Mouse (Mus musculus): ENCODE results near the gene Mmp24. TPM values are rescaled to one million over a fixed set of nuclear protein-coding genes. Genes with fewer than 3 reads are reported as not detected.
"Not testable (repeated sequence)": the region's sequence is repeated elsewhere in the genome, so short reads cannot be mapped to it uniquely, and the experiment has no call there.

Gene Mmp24
- total RNA-seq, 4 experiments from 2014 or later, result 30.6 to 40.1 (median 35.6) TPM

DNA sequence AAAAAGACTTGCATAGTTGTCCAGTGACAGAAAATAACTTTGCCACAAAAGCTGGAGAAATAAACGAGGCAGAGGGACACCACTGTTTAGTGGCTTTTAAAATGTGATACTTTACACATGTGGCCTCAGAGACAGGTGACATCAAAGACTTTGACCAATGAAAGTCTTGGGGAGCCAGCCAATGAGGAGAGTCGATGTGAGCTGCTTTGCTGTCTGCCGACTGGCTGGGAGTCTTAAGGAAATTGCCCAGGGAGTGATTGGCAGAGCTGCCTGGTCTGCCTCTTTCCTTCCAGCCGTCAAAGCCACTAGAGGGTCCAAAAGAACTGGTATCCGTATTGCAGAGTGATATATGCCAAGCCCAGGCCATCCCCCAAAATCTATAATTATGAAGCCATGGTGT, 39.7 kb downstream of the Mmp24 start:
- DNase-seq (ENCODE audit: low spot score in 2 of 2), result no peak

DNA sequence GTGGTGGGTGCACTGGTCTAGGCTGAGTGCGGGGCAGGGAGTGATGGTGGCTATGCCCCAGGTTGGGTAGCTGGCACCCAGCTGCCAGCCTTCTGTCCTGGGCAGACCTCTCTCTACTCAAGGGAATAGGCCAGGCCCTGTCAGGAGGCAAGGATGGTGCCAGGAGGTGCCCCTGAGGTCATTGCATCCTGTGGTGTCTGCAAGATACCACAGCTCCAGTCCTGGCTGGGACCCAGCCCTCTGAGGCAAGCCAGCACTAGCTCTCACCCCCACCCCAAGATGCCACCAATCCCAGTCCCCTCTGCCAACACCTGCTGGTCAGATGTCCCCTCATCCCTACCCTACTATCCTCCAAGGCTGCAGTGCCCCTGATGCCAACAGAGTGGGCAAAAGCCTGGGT, 41.0 kb downstream of the Mmp24 start:
- DNase-seq (ENCODE audit: low spot score in 2 of 2), result no peak

- DNase-seq (ENCODE audit: low spot score in 2 of 2), result no peak
Measured at GRCm38 (mm10) chr2:155817301-155818245, 42.4 kb downstream of the Mmp24 start.

DNA sequence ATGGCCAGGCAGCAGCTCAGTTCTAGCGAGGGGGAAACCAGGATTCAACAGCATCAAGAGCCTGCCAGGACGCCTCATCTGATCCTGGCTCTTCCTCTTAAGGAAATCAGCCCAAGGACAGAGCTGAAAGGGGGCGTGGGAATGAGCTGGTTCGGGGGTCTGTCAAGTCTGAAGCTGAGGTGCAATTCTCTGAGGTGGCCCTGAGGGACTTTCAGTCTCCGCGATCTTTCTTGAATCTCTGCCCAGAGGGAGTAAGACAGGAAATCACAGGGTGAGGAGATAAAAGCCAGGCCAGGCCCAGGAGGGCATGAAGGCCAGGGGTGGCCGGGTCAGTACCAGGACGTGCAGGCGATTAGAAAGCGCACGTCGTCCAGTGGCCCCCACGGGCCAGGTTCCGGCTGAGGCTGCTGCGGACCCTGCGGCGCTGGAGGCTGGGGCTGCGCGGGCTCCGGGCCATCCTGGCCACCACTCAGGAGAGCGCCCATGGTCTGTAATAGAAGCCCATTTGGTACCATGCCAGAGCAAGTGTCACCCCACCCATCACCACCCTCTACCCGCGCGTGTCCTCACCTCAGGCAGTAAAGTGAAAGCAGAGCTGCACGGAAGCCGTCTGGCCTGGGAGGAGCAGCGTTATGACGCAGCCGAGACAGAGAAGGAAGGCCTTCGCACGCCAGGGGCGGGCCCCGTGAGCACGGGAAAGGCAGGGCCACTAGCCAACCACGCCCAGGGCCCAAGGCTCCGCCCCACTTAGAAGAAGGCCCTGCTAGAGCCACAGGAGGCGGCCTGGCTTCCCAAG, 43.7 kb downstream of the Mmp24 start:
- peak; percentile 93 to 95 for DNase-seq (ENCODE audit: low spot score in 2 of 2)

DNA sequence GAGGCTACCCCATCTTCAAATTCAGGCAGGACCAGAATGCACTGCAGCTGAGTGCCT, 44.1 kb downstream of the Mmp24 start, which contains the start of gene BC029722:
TSS of gene BC029722 (minus strand) at position 35 of the 57 bp plus-strand sequence.
- no peak for DNase-seq (ENCODE audit: low spot score in 2 of 2)

DNA sequence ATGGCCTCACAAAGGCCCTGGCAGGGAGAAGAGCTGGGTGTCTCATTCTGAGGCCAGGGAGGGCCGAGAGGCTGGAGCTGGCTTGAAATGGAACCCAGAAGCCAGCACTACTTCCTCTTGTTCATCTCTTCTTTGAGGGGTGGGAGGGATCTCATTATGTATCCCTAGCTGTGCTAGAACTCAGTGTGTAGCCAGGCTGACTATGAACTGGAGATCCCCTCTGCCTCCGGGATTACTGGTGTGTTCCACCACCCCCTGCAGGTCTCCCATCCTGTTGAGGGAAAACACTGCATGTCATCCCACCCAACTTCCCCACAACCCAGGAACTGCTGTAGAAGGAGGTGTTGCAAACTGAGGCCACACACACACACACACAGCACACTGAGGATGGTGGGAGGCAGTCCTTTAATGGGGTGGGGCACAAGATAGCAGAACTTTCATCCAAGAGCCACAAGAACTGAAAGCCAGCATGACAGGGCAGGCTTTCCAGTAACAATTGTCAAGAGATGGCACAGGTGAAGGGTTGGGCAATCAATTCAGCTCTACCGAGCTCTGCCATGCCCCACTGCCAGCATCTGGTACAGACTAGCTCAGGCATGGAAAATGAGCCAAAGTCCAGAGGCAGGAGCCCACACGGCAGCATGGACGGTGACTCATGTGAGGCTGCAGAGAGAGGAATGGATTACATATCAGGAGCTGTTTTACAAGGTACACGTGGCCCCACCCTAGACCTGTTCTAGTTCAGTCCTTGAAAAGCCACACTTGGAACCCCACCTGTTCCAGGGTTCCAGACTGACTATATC, 44.5 kb downstream of the Mmp24 start:
- no peak for DNase-seq (ENCODE audit: low spot score in 2 of 2)

DNA sequence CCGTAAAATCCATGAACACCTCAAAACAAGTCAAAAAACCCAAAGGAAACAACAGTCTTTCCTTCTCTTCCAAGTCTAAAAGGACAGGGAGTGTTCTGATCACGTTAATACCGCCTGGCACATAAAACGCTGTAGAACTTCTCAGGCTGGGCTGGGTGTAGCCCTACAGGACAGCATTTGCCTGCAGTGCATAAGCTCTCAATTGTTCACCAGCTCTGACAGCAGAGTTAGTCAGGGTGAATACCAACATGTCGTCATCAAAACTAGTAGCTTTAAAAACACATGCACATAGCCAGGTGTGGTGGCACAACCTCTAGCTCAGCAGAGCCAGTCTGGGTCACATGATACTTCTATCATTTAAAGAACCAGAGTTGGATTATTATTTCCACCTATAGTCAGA, 45.6 kb downstream of the Mmp24 start:
- no peak for DNase-seq (ENCODE audit: low spot score in 2 of 2)

DNA sequence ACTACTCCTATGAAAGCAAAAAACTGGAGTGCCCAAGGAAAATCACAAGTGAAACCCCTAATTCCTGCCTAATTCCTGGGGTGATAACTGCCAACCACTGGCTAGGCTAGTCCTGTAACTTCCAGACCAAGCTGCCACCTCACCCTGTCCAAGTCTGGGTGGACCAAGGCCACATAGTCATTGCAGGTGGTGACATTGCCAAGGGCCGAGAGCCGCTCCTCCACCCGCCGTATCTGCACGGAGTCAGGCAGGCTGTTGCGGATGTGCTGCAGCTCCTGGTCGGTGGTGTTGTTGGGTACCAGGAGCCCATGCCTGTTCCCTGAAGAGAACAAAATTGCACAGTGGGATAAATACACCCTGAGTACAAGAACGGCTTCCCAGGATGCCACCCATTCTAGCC, 48.6 kb downstream of the Mmp24 start:
- DNase-seq (ENCODE audit: low spot score in 2 of 2), result no peak

GRCm38 (mm10) chr2:155825904-155826629, 50.9 kb downstream of the Mmp24 start:
- DNase-seq (ENCODE audit: low spot score in 2 of 2), result no peak

GRCm38 (mm10) chr2:155826630-155827424, 51.7 kb downstream of the Mmp24 start, which contains the start of gene Eif6:
Eif6 (minus strand) TSS chr2:155826925.
- peak; percentile 75 to 76 for DNase-seq (ENCODE audit: low spot score in 2 of 2)

GRCm38 (mm10) chr2:155830841-155831240, 55.7 kb downstream of the Mmp24 start:
- DNase-seq (ENCODE audit: low spot score in 2 of 2), result no peak

DNA sequence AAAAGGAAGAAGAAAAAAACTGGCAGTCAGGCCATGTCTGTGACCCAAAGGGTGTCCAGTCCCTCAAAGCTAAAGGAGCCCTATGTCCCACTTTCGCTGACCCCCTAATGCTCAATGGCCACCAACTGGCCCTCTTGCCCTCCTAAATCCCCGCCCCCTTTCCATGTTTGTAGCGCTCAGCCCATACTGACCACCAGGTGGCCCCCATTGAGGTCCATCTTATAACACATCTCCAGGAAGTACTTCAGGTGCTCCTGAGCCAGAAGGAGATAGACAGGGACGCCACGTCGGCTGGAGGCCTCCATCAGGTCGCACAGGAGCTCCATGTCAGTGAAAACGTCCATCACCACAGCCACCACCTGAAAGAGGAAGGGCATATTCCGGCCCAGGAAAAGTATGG, 56.2 kb downstream of the Mmp24 start:
- DNase-seq (ENCODE audit: low spot score in 2 of 2), result no peak

- DNase-seq (ENCODE audit: low spot score in 2 of 2), result not testable (repeated sequence)
Measured at GRCm38 (mm10) chr2:155832087-155832486, 56.9 kb downstream of the Mmp24 start.

DNA sequence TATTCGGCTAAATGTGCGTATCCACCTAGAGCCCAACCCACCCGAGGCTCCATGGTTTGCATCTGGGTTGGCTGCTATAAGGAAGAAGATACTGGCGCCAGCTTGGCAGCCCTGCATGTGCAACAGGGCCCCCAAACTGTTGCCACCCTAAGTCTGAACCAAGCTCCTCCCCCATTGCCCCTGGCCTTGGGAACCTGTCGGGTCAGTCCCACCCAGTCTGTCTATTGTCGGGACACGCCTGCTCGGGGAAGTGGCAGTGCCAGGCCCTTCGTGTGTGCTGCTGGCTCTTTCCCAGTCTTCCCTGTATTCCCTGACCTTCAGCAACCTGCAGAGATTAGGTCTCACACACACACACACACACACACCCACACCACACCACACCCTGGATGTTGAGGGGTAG, 59.6 kb downstream of the Mmp24 start, which contains the start of gene Fam83c:
TSS of gene Fam83c (minus strand) at position 123 of the 400 bp plus-strand sequence.
- DNase-seq (ENCODE audit: low spot score in 2 of 2), result no peak

GRCm38 (mm10) chr2:155837961-155838360, 62.8 kb downstream of the Mmp24 start:
- no peak for DNase-seq (ENCODE audit: low spot score in 2 of 2)

DNA sequence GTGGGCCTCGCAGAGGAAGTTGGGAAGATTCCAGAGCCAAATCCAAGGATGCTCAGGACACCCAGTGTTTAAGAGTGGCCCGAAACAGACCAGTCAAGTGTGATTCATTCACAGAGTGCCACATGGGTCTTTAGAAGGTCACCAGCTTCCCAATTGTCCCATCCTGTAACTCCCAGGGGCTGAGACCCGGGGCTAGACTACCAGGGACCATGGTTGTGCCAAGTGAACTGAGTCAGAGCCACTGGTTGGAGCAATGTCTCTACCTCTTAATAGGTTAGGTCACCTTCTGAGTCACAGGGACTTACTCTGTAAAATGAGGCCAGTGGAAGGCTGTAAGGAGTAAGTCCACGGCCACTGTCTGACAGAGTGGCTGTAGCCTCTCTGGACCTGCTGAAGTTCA, 63.8 kb downstream of the Mmp24 start:
- DNase-seq (ENCODE audit: low spot score in 2 of 2), result no peak

- DNase-seq (ENCODE audit: low spot score in 2 of 2), result no peak
Measured at GRCm38 (mm10) chr2:155846930-155847329, 71.8 kb downstream of the Mmp24 start.

DNA sequence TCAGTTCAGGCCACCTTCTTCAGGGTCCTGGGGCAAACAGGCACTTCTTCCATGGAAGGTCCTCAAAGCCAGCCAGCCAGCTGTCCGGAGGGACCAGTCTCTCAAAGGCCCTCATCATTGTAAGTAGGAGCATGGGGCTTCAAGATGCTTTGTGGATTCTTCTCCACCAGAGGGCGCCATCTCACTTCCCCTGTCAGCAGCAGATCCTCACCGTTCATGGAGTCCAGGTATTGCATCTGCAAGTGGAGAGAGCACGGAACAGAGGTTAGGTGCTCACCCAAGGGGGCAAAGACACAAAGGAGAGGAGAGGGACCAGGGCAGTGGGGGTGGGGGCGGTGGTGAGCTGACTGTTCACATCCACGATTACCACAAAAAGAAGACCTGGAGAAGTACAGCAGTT, 73.1 kb downstream of the Mmp24 start:
- DNase-seq (ENCODE audit: low spot score in 2 of 2), result peak; percentile 57 to 82

GRCm38 (mm10) chr2:155849464-155849863, 74.3 kb downstream of the Mmp24 start:
- DNase-seq (ENCODE audit: low spot score in 2 of 2), result no peak

DNA sequence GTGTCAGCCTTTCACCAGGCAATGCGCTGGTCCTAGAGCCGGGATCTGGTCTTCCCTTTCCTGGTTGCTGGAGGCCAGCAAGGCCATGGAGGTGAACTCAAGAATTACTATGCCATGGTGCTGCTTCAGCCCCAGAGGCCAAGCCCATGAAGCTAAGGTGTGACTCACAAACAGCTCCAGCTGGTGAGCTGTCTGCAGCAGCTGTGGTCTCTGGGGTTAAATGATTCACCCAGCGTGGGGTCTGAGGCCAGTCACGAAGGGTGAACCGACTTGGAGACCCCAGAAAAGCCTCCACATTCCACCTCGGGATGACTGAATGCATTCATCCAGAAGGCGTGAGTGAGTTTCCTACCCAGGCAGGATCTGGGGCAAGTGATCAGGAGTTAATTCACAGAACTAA, 75.0 kb downstream of the Mmp24 start:
- no peak for DNase-seq (ENCODE audit: low spot score in 2 of 2)
